Mouse (Mus musculus) hematopoietic stem cell, adult 5-6 weeks (primary cell): Measurements from ENCODE around the gene Slc39a7. TPM values are rescaled to one million over a fixed set of nuclear protein-coding genes. Genes with fewer than 3 reads are reported as not detected.
"Not testable (repeated sequence)": the region's sequence is repeated elsewhere in the genome, so short reads cannot be mapped to it uniquely, and the experiment has no call there.

Experiments
- ATAC-seq, 2 experiments: fragments of 125-278 bp in 1 of 2; replicated peaks in 1 of 2; 2 replicates each; pipeline ENCODE4 v1.8.0; 2016 to 2017; ENCODE audit warnings: inconsistent platforms in 2 of 2, mild to moderate bottlenecking in 2 of 2, moderate number of reproducible peaks in 2 of 2, low read depth in 1 of 2, moderate TSS enrichment in 1 of 2; ENCODE audit not compliant: low FRiP score in 2 of 2, poor library complexity in 2 of 2, severe bottlenecking in 2 of 2, insufficient read depth in 1 of 2, low TSS enrichment in 1 of 2
- total RNA-seq: library from RNA; stranded (forward); fragments of 172-1452, 232-1000 nt; gene quantifications from 2 replicates; pipeline ENCODE4 v1.2.3, GENCODE M21; 2017

Gene Slc39a7
- total RNA-seq, 1 experiment from 2014 or later: 96.9 TPM

- no peak for ATAC-seq
Observed at GRCm38 (mm10) chr17:34022414-34022783, 9.1 kb downstream of the Slc39a7 start.

GRCm38 (mm10) chr17:34021539-34022413, 9.7 kb downstream of the Slc39a7 start:
- no peak for ATAC-seq

- ATAC-seq: no peak
Observed at GRCm38 (mm10) chr17:34013436-34013835, 18.0 kb downstream of the Slc39a7 start.

GRCm38 (mm10) chr17:34010156-34010555, 21.3 kb downstream of the Slc39a7 start:
- ATAC-seq: no peak

GRCm38 (mm10) chr17:34006570-34006969, 24.9 kb downstream of the Slc39a7 start:
- ATAC-seq: no peak

GRCm38 (mm10) chr17:34003426-34003825, 28.1 kb downstream of the Slc39a7 start:
- ATAC-seq: no peak

GRCm38 (mm10) chr17:34000796-34001195, 30.7 kb downstream of the Slc39a7 start:
- not testable (repeated sequence) for ATAC-seq

- ATAC-seq: peak; percentile 99
Observed at GRCm38 (mm10) chr17:34000150-34000537, 31.3 kb downstream of the Slc39a7 start, which contains the start of gene H2-K1. Gene H2-K1 (minus strand): TSS chr17:34000347.

GRCm38 (mm10) chr17:33999341-34000149, 31.9 kb downstream of the Slc39a7 start:
- no peak for ATAC-seq

- not testable (repeated sequence) for ATAC-seq
Observed at GRCm38 (mm10) chr17:33998697-33999096, 32.8 kb downstream of the Slc39a7 start.

GRCm38 (mm10) chr17:33997025-33997424, 34.5 kb downstream of the Slc39a7 start:
- ATAC-seq: not testable (repeated sequence)

GRCm38 (mm10) chr17:33995651-33996050, 35.8 kb downstream of the Slc39a7 start:
- no peak for ATAC-seq

GRCm38 (mm10) chr17:33994959-33995358, 36.5 kb downstream of the Slc39a7 start:
- ATAC-seq: no peak

GRCm38 (mm10) chr17:33991788-33992664, 39.5 kb downstream of the Slc39a7 start:
- ATAC-seq: peak; percentile 53 to 67; a peak in 3 of 4 replicates

GRCm38 (mm10) chr17:33982136-33982535, 49.3 kb downstream of the Slc39a7 start:
- not testable (repeated sequence) for ATAC-seq

- peak; percentile 69 to 77 for ATAC-seq
Observed at GRCm38 (mm10) chr17:33981192-33981909, 50.1 kb downstream of the Slc39a7 start.
